Mouse (Mus musculus): ENCODE data around the gene Podxl2.
A peak's percentile ranks its signal among the peaks of the same experiment; 100 is the strongest.

Gene Podxl2

DNA sequence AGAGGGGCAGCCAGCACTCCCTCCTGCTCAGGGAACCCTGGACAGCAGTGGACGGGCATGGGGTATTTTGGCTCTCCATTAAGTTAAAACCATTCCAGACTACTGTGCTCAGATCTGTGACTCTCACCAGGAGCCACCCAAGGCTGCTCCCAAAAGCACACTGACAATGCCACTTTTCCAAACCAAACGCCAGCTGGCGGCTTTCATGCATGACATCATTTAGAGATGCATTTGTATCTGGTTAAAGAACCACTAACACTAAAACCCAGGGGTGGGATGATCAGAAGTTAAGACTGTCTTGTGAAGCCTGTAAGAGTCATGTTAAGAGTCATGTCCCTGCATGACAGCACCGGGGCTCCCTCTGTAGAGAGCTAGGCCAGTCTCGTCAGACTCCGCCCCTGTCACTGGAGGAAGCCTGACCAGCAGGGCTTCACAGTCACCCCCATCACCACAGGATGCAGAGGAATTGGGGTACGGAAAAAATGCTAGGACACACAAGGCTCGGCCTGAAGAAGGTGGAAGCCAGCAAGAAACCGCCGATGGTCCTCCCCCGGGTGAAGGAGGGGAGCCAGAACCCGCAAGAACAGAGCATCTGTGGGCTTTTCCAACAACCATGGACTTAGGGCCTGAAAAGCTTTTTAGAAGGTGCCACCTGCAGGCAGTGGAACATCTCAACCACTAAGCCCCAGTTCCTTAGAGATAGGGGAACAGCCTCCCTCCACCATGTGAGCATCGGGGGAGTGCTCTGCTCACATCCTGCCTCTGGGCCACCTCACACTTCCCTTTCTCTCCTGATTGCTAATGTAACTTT lies 47.2 kb downstream of the Podxl2 start:
- DNase-seq: peak; percentile 91

DNA sequence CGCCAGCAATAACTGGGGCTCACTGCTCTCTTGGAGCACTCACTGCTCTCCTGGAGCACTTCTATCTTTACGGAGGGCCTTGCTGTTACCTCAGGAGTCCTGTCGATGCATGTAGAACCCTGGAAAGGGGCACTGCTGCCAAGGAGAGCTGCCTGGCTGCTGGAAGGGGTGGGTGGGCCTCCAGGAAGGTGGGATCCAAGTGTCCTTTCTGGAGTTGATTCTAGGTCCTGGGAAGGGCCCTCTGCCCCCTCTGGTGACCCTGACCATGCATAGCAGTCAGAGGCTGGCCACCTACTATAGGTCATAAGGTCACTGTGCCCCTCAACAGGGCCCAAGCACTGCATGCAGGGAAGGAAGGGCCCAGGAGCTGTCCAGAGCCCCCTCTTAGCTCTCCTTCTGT lies 47.9 kb downstream of the Podxl2 start:
- peak; percentile 84 for DNase-seq

DNA sequence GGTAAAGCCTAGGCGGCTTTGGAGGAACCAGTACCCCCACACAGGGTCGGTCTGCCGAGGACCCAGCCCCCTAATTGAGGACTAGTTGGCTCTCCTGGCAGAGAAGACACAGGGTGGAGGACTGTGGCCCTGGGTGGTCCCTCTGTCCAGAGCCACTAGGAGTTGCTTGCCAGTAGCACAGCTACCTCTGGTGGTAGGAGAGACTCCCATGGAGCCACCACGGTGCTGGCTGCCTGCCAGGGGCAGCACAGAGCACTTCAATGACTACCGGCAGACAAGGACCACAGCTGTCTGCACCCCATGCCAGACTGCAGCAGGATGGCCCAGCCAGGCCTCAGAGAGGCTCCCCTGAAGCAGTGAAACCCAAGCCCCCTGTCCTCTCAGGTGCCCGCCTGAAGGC lies 48.3 kb downstream of the Podxl2 start:
- peak; percentile 96 for DNase-seq

DNA sequence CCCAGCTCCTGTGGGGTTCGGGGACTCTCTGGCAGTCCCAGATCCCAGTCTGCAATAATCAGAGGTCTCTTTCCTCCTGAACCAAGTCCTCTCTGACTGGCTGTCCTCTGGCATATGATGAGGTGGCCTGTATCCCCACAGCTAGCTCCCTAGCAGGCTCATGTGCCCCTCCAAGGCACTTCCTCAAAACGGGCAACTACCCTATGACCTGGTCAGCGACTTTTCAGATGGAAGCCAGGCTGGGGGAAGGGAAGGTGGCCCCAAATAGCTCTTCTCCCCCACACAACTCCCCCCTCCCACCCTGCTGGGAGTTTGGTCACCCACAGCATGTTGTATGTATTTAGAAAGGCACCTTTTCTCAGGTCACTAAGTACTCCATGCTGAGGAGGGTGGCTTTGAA lies 48.8 kb downstream of the Podxl2 start:
- DNase-seq: peak; percentile 95

DNA sequence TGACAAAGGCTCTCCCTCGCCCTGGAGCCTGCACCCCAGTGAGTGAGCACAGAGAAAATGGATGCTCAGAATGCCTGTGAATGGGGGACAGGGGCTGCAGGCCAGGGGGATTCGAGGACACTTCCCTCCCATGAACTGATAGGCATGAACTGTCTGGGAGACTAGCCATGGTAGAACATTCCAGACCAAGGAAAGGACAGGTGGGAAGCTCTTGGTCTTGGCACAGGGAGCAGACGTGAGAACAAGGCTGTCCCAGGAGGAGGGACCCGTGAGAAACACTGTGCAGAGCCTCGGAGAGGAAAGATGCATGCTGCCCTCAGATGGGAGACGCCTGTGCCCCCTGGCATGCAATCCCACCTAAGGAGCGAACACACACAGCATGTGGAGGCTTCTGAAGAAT lies 50.7 kb downstream of the Podxl2 start:
- peak; percentile 93 for DNase-seq

DNA sequence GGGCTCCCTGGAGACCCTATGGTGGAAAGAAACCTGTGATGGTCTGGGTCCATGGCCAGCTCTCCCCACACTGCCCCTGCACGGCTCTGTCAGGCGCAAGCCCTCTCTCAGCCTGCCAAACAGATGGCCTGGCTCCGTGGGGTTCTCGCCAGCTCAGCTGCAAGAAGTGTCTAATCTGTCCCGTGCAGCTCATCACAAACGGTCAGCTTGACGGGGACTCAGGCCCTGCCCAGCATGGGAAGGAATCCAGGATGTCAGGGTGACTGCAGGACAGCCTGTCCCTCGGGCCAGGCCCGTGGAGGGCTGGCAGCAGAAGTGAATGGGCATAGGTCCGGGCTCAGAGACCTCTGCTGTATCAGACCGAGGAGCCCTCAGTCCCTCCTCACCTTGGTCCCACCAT lies 52.9 kb downstream of the Podxl2 start:
- DNase-seq: peak; percentile 99

DNA sequence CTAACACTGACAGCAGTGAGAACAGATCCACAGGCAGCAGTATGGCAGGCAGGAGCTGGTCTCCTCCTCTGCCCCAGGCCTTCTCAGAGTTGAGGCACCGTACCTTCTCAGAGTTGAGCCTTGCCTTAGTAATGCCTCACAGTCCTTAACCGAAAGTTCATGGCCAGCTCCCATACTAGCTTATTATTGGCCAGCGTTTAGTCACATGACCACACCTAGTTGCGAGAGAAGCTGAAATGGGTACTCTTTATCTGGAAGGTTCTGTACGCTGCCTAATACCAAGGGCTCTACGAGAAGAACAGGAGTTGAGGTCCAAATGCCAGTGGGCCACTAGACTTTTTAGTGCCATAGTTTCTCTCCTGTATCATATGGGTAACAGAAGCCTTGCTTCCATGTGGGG lies 53.5 kb downstream of the Podxl2 start:
- DNase-seq: no peak

DNA sequence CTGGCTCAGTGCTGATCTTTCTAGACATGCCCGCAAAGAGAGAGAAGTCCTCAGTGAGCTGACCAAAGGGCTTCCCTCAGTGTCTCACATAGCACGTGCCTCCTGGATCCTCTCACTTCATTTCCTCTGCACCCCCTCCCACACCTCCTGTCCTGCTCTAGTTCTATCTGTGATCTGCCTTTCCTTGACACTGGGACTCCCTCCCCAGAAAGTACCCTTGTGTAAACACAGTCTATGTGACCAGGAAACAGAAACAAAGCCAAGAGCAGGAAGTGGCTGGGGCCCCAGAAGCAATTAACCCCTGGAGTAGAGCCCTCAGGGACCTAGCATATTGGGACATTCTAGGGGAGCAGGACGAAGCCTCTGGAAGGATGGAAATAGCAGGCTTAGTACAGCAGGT lies 54.0 kb downstream of the Podxl2 start:
- peak; percentile 96 for DNase-seq

DNA sequence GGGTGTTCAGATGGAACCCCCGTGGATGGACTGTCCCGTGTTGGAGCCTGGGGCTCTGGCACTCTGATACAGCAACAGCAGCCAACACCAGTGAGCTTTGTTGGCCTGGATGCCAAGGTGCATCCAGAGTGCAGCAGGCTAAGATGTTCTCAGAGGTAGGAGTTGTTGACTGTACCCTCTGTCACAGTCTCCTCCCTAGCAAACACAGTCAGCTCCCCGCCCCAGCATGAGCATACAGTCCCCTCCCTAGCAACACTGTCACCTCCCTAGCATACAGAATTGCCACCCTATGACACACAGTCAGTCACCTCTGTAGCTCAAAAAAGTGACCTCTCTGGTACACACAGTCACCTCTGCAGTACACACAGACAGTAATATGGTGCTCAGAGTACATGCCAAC lies 57.9 kb downstream of the Podxl2 start:
- no peak for DNase-seq

DNA sequence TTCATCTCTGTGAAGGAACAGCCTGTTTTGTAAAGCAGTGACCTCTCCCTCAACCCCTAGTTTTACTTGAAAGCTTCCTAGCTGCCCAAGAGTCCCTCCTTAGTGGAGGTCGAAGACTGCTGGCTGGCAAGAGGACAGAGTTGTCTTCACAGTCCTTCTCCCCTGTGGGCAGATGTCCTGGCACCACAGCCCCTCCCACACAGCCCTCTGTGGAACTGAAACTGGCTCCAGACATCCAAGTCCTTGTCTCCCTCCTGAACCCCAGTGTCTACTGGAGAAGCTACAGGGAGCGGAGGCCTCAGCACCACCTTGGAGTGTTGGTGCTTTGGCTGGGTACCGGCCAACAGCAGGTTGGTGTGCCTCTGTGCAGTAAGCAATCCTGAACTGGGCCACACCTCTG lies 59.4 kb downstream of the Podxl2 start:
- DNase-seq: no peak

DNA sequence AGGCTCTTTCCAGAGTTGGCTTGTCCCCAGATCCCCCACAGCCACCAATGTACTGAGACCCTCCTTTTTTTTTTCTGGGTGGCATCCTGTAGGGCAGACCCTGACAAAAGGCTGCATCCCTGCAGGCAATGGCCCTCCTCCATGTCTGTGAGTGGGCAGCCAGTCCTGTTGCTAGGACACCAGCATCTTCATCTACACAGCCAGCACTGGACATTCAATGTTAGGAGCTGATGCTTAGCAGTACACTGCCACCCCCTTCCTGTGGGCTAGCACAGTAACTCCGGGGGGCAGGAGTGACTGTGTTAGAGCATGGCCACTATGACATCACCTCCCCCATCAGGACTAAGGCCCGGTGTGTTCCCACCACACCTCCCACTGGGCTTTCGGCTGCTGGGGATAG lies 59.8 kb downstream of the Podxl2 start:
- DNase-seq: peak; percentile 93

DNA sequence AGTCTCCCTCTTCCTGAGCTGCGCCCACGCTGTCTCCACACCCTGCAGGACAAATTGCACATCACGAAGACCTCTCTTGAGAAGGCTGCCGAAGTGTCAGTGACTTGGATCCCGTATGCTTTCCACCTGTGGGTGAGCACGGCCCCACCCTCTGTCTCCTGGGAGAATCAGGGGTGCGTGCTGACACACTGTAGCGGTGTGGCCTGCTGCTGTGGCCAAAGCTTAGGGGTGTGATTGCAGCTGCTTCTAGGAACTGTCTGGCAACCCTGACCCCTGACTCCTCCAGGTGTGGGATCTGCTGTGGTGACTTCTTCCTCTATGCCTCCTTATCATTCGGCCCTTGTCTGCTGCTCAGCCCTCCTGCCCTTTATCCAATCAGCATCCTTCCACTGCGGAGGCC lies 61.0 kb downstream of the Podxl2 start:
- no peak for DNase-seq

DNA sequence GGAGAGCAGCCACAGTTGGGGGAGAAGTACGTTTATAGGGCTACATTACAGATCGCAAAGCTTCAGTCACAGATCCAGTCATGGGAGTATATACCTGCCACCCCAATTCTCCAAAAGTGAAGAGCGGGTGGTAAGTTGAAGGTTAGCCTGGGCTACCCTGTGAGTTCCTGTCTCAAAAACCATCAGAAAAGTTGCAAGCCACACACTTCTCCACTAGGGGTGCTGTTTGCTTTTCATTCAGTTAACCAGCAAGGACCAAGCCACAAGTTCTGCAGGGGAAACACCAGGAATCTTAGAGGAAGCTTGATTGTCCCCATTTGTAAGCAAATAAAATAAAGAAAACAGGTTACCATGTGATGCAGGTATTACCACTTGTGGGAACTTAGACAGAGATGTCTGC lies 62.0 kb downstream of the Podxl2 start:
- DNase-seq: no peak

DNA sequence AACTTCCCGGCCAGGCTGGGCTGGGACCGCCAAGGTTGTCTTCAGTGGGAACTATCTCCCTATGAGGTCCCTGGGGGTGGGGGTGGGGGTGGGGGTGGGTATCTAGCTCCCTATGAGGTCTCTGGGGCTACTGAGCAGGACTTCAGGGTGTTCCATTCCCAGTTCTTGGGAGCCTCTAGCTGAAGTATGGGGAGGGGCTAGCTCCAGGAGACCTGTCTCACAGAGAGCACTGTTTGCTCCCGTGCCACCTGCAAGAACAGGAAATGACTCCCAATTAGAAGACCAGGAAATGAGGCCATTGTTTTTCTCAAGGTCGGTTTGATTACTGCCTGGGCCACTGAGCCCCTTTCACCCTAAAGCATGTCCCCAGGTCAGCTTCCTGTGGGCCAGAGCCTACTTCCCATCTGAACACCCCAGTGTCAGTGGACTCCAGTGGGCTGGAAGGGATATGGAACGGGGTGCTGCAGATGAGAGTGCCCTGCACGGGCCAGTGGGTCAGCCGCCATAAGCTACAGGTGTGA lies 62.9 kb downstream of the Podxl2 start:
- DNase-seq: peak; percentile 96

DNA sequence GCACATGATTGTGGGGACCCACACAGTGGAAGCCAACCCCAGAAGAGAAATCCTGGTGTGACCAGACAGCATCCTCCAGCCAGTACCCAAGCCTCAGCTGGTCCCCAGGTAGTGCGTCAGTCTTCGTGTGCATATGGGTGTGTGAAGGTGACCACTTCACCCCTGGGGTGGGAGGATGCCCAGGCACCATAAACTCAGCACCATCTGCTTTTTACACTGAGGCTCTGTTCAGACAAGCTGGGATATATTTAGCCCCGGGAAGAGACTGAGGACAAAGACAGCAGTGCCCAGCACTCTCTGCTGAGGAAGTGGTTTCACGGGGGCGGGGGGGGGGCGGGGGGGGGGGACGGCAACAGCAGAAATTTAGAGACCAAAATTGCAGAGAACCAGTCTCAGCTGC lies 63.4 kb downstream of the Podxl2 start:
- DNase-seq: peak; percentile 95

DNA sequence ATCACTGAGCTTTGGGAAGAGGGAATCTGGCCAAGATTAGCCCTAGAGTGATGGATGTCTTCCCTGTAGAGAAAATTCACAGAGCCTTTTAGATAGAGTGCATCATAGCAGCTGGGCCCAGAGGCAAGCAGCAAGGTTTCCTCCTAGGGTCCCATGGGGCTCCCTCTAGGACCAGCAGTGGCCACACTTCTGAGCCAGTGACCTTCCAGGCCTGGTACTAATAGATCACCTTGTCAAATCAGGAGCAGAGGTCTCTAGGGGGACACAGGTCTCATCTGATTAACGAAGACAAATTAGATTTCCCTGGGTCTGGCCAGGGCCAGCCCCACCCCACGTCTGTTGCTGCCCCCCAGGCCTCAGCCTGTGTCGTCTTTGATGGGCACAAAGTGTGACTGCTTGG lies 64.6 kb downstream of the Podxl2 start:
- DNase-seq: no peak

DNA sequence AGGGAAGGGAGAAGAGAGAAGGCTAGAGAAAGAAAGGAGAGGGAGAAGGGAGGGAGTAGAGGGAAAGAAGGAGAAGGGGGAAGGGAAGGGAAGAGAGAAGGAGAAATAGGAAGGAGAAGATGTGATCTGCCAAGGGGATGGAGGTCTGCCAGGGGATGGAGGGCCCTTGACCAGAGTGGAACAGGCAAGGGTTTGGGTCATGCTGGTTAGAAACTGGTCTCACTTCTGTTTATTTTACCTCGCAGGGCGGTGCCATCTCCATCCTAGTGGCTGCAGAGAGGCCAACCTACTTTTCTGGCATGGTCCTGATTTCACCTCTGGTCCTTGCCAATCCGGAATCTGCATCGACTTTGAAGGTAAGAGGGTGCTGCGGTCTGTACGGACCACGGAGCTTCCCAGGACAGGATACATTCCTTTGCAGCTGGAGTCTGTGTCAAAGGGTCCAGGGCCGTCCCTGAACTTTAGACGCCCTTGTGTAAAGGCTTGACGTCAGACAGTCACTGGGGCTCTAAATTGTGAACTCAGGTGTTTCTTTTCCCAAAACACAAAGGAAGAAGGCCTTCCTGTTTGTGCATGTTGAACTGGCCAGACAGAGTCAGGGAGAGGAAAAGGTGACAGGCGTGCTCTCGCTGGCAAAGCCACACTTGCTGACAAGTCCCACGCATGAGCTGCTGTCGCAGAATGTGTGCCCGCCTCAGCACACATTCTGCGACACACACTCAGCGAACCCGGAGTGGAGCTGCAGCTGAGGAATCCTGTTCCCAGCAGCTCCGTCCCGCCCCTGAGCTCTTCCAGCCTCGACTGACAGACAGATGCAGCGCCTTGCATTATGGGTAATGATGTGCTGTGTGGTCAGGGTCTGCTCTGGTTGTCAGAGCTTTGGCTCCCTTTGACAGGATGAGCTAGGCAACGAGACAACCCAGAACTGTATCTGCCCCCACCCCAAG lies 65.5 kb downstream of the Podxl2 start:
- DNase-seq: peak; percentile 94

DNA sequence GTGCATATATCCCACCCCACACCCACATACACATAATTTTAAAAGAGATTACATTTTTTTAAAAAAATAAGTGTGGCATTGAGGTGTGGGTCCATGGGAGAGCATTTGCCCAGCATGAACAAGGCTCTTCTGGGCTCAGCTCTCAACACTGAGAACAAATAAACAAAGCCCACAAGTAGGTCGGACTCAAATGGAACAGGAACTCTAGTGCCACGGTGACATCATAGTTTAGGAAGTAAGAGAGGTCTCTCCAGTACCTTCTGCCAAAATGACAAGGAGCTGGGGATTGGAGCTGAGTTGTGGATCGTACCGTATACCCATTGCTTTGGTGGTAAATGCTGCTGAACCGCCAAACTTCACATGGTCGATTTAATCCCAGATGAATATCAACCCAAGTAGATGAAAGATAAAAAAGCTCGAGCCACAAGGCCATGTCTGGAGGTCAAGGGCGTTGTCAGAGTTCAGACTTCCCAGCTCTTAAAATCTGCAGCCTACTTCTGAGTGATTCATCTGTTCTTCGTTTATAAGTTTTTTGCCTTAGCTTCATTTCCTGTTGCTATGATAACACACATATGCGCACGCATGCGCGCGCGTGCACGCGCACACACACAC lies 69.8 kb downstream of the Podxl2 start:
- DNase-seq: no peak

DNA sequence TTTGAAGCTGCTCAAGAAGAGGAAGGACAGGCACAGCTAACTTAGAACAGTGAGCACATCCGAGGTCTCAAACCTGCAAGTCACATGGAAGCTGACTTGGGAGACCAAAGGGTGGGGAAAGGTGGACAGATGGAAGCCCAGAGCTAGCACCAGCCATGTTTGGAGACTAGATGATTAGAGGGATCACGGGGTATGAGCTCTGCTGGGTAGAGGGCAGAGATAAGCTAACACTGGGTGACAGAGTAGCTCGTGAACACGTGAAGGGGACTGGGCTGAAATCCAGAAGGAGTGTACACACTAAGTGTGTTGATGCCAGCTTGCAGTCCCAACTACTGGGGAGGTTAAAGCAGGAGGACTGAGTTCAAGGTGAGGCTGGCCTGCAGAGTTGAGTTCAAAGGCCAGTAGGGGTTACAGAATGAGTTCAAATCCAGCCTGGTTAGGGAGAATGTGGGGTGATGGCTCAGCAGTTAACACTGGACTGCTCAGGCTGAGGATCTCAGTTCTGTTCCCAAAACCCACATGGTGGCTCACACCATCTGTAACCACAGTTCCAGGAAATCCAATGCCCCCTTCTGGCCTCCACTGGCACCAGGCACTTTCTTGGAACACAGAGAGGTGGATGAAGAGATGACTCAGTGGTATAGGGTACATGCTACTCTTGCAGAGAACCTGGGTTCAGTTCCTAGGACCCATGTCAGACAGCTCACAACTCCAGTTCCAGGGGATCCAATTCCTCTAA lies 70.7 kb downstream of the Podxl2 start:
- DNase-seq: no peak

DNA sequence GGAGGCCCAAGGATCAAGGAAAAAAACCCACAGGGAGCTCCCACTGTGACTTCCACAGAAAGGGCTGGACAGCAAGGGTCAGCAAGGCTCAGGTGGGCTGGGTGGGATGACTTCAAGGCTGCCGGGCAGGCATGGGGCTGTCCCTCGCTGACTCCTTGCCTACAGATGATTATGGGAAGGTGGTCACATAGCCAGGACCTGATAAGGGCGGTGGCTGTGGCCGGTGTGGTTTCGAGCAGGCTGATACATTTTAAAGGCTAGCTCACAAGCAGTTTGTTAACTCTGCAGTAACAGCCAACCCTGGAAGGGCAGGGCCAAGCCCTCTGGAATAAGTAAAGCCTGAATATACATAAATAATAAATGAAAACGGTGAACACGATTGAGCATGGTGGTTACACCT lies 71.8 kb downstream of the Podxl2 start:
- no peak for DNase-seq

DNA sequence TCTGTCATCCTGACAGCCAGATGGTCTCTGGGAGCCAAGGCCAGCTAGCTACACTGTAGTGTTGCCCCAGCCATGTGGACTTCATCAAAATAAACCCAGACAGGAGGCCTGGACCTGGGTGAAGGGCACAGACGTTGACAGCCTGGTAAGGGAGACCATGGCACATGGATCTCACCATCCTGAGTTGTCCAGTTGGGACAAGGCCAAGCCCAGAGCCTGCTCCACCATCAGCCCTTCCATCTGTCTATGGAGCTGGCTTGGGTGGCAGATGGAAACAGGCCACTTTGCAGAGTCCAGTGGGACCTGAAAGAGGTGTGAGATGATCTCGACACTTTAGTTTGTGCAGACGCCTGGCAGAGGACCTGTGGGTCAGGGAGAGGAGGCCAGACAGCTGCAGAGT lies 74.1 kb downstream of the Podxl2 start:
- DNase-seq: peak; percentile 97

DNA sequence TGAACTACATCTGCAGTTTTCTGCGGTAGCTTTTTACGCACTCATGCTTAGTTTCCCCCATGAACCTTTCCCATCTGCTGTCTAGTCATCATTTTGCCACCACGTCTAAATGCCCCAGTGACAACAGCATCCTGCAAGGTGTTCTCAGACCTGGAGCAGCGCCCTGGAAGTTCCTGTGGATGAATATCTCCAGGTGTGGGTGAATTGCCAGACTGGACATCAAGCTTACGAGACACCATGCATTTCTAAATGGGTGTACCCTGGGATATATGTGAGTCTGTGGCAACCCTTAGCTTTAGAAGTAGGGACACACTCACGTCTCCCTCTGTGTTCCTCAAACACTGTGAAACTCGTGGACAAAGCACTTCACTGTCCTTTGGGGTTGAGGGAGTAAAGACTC lies 74.7 kb downstream of the Podxl2 start:
- DNase-seq: no peak

DNA sequence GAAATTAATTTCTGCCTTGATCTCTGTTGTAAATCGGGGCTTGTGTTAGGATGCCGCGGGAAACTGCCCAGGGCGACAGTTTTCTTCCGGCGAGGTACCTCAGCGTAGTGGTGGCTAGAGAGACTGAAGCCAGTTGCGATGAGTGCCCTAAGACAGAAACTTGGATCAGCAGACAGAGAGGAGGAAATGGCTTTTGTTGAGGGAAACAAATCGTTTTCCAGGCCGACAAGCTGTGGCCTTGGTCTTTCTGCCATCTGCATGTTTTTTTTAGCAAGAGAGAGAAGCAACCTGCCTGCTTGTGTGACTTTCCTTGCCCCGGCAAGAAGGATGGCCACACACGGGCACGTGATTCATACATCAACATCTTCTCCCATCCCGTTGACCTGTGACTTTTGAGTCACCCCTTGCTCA lies 80.3 kb downstream of the Podxl2 start:
- no peak for DNase-seq

All from heart, adult 11 months (tissue).